Mouse (Mus musculus) gastrocnemius, postnatal 4 days (tissue): Measurements from ENCODE around the gene Bhlhe41. TPM values are rescaled to one million over a fixed set of nuclear protein-coding genes. Genes with fewer than 3 reads are reported as not detected.

Experiments
- DNase-seq, 2 experiments: peaks; one replicate each; pipeline ENCODE4 v3.0.0; 2021 to 2022; ENCODE audit warnings: low spot score in 2 of 2, mixed read lengths in 2 of 2
- total RNA-seq, 2 experiments: library from RNA; stranded (reverse); gene quantifications; 2 replicates each; pipeline ENCODE4 v1.2.3; 2021

Gene Bhlhe41
- total RNA-seq, 2 experiments from 2014 or later = 9.8 to 15.6 TPM

DNA sequence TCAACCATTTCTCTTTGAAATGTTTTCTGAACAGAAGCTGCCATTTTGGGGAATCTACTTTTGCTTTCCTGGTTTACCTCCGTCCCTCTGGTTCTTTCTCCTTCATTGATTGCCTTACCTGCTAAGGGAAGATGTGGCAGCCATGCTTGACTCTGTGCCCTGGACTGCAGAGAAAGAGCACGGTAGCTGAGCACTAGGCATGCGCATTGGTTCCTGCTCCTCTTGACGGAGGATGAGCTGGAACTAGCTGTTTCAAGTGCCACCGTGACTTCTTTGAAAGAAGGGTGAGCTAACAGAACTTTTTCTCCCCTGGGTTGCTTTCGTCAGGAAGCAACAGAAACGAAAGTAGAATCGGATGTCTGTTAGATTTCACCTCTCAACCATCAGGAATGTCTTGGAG lies 17.7 kb downstream of the Bhlhe41 start:
- no peak for DNase-seq

DNA sequence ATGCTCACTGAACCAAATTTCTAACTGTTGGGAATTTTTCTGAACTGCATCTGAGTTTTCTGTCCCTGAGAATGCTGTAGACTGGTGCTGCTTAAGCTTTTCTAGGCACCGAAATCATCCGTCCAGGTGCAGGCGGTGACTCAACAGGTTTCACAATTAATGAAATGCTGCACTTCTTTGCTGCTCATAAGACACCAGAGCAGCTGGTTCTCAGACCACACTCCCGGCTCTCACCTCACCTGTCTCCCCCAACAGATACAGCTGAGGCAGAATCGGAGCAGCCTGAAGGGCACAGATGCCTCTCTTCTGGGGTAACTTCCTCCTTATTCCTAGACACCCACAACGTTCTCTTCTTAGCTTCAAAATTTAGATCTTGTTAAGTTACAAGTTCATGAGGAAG lies 18.4 kb downstream of the Bhlhe41 start:
- no peak for DNase-seq

DNA sequence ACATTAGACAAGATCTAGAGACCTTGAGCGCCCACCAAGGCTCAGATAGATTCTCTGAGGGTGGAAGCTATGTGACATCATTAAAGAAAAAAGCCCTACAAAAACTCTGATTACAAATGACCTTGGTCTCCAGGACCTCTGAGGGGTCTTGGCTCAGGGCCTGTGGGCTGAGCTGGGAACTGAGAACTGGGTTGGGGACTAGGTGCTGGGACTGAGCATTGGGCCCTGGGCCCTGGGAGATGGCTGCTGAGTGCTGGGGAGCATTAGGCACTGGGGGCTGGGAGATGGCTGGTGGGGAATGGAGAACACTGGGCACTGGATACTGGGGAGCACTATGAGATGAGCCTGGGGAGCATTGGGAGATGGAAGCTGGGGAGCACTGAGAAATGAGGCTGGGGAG lies 19.3 kb downstream of the Bhlhe41 start:
- DNase-seq = no peak

DNA sequence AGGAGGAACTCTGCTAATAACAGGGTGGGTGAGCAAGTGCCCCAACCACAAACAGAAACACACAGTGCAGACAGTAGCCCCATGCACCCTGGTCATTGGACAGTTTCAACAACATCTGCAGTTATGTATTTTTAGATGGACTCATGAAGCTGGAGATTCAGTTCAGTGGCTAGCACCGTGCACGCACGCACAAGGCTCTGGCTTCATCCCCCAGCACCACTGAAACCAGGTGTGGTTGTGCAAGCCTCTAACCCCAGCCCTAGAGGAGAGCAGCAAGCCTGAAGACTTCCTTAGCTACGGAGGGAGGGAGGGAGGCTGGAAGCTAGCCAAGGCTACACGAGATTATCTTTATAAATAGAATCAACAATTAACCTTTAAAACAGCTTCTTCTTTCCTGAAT lies 19.7 kb downstream of the Bhlhe41 start:
- DNase-seq = no peak

DNA sequence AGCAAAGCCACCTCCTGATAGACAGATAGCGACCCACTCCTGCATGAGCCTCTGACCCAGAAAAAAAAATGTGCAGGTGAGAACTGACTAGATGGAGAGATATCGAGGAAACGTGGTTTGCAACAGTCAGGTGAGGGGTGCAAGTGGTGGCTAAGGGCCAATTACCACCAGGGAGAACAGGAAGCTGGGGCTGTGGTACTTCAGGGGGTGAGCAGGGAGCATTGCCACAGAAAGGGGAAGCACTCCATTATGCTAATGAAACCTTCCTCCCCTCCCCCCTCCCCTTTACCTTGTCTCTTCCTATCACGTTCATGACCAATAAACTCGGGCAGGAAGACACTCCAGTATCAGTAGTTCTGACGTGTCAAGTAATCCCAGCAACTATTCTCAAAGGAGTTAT lies 30.0 kb downstream of the Bhlhe41 start:
- DNase-seq = no peak

DNA sequence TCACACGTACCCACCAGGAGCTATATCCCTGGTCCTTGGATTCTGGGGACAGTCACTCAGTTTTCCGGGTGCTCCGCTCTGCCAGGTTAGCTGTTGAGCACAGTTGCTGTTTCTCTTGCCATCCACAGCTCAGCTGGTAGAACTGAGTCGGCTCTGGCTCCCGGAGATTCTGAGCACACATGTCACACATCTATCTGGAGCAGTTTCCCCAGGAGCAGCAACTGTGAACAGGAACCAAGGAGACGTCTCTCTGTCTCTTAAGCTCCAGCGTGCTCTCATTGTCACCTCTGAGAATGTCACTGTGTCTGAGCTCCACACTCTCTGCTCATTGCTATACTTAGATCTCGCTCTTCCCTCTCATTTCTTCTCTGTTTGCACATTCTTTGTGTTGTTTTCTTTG lies 32.4 kb downstream of the Bhlhe41 start:
- DNase-seq = no peak

DNA sequence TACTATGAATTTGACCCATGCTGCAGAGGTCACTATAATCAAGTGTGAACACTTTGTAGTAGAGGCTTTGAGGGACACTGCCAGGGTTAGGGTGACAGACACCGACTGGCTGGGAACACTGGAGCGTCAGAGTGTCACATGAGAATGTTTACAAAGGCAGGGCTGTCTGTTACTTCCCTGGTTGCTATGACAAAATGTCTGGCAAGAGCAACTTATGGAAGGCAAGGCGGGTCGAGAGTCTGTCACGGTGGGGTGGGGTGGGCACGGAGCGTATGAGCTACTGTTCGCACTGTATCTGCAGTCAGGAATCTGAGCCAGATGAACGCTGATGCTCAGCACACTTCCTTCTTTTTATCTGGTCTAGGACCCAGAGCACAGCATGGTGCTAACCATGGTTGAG lies 34.7 kb downstream of the Bhlhe41 start:
- DNase-seq = no peak

DNA sequence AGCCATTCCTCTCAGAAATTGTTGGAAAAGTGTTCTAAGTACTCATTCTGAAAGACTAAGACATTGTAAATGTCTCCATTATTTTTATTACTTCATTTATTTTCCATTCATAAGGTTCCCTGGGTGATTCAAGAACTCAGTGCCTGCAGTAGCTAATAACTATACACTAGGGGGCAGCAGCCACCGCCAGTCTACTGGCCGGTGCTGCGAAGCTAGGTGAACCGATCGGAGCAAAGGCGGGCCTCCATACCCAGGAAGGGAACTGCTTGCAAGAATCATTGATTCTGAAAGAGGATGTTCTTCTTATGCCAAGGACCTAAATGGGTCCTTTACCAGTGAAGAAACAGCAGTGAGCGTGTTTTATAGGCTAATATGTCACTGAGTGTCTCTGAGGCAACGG lies 35.2 kb downstream of the Bhlhe41 start:
- DNase-seq = peak; percentile 46 to 70

DNA sequence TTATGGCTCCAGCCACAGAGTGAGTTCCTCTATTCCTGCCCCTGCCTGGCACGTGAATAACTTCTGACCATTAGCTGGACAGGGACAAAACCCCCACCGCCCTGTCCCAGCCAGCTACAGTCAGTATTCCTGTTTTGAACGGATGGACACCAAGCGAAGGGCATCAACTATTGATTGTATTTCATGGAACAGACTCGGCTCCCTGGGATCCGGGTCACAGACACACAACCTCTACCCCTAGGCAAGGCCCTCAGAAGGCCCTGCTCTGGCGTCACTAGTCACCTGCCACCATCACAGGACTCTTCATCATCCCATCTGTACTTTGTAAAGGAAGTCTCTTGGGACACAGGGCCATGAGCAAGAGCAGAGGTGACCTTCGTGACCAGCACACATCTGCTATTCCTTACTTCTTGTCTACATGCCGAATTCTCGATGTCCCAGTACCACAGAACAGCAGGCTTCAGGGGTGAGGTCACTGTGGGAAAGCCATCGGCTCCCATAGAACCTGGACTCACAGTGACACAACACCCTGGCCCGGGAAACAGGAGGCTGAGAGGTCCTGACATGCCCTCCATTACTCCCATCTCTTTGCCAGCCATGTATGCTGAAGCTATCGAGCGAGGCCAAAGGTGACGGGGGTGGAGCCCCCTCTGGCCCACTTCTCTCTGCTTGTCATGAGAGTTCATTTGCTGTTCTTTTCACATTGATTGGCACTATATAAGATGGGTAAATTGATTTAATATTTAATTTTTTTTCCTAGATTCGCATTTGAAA lies 36.1 kb downstream of the Bhlhe41 start:
- DNase-seq = no peak

DNA sequence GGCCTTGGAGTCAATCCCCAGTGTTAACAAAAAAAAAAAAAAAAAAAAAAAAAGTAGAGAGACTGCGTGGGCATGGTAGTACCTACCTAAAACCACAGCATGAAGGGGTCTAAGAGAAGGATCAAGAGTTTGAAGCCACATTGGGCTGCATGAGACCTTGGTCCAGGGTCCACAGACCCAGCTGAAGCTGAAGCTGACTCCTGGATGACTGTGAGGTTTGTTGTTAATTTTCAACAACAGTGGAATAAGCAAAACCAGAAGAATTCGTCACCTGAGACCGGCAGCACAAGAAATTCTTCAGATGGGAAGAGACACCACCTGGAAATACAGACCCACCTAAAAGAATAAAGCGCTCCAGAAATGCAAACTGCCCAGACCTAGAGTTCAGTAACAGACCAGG lies 39.1 kb downstream of the Bhlhe41 start:
- DNase-seq = no peak

DNA sequence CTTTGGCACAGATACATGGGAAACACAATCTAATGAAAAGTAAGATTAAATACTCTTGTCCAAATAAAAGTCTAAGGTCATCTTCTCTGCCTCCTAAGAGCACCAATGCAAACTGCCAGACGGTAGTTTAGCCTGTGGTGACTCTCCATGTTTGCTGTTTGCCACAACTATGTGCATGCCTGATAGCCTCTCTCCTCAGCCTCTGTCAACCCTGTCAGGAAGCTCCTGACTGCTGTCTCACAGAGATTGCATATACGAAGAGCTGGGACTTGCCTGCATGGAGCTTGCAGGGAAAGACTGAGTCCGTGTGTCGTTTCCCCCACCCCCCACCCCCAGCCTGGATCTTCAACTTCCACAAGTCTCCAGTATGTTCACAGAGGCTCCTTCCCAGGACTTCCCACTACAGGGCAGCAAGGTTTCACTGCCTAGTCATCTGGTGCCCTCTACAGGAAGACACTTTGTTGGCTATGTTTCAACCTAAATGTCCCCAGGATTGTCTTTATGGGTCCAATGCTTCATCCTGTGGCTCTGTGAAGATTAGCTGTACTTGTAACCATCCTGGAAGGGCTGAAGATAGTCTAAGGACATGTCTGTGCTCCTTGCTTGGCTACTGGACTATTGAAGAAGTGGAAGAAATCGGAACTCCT lies 41.6 kb downstream of the Bhlhe41 start:
- DNase-seq = no peak

DNA sequence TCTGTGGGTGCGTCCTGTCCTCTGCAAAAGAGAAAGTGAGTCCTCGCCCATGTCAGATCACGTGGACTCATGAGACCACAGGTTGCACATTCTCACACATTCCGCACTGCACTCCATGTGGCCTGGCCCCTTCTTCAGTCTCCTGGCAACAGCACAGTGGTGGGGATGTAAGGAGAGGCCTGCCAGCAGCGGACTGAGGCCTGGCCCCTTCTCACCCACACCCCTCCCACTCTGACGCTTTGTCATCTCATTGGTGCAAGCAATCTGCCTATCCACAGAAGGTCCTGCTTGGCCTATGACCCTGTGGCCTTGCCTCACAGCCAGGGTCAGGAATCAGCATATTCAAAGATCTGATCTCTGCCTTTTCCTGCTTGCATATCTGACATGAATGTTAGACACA lies 42.3 kb downstream of the Bhlhe41 start:
- no peak for DNase-seq

DNA sequence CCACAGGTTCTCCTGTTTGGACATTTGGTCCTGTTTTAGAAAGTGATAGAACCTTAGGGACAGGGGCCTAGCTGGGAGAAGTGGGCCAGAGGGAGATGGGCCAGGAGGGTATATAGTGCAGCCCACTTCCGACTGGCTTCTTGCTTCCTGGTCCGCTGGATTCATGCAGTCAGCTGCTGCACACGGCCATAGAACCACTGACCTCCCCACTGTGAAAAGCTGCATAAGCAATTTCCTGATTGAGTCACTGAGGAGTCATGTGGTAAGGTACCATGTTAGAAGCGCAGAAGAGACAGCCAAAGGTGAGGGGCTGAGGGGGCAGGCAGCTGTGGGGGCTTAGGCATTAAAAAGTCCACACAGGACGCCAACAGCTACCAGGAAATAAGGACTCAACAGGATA lies 43.1 kb downstream of the Bhlhe41 start:
- no peak for DNase-seq

DNA sequence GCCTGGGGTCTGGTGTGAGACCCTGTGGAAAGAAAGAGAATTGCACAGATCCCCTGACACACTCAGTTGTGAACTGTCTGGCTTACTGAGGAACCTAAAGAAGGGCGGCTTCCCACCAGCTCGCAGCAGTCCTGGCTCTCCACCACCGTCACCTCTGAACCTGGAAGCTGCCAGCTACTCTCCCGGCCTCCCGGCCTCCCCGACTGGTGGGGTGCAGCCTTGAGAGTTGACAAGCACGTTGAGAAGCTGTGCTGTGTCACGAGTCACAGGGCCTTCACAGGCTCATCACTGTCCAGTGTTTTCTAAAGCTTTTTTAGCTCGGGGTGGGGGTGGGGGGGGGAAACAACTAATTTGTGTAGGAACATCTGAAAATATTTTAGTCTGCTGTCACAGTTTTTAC lies 46.2 kb downstream of the Bhlhe41 start:
- DNase-seq = no peak

DNA sequence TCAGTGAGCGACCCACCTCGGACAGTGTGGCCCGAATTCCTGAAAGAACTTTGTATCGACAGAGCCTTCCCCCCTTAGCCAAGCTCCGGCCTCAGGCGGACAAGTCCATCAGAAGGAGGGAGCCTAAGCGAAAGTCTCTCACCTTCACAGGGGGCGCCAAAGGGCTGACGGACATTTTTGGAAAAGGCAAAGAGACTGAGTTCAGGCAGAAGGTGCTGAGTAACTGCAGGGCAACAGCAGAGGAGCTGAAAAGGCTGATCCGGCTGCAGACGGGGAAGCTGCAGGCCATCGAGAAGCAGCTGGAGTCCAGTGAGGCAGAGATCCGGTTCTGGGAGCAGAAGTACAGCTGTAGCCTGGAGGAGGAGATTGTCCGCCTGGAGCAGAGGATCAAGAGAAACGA lies 50.2 kb downstream of the Bhlhe41 start:
- no peak for DNase-seq

DNA sequence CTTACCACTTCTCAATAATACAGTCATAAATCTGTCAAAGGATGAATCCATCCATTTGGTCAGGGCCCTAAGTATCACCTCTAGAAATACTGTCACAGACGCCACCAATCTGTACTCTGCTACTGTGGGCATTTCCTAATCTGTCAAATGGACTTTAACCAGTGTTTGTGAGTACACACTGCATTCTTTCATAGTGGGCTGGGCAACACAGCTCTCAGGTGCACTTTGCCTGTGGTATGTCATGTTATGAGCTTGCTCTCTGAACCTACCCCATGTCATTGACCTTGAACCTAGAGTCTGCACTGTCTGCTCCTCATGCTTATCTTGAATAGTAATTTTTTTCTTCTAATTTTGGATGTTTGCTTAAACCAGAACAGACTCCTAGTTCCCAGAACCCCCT lies 54.2 kb downstream of the Bhlhe41 start:
- DNase-seq = no peak

DNA sequence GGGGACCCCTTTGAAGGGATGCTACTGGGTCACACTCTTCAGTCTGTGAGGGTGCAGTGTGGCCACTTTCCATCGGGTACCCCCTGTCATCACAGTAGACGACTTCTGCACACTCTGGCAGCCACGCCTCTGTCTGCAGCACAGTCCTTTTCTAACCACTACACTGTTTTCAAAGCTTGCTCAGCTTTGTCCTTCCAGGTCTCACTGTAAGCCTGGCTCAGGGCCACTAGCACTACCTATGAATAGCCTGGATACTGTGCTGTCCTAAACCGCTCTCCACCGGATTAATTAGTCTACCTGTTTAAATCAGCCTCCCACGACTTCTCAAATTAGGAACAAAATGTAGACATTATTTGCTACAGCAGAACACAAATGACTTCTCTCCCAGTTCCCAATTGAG lies 55.3 kb downstream of the Bhlhe41 start:
- DNase-seq = no peak

DNA sequence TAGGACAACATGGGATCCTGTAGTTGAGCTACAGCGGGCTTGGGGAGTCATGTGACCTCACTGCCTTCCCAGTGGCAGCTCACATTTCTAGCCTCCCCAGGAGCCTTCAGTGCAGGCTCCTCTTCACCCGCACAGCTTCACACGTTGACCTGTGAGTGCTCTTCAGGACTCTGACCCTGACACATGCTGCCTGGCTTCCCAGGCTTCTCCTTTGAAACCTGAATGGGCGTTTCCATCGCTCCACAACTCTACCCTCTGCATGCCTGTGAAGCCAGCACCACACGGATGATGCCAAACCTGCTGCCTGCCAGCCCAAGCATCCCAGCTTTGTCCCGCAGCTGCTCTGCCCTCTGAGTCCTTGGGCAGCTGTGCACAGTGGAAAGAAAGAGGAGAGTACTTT lies 55.8 kb downstream of the Bhlhe41 start:
- DNase-seq = no peak

Other genes starting within 250 kb of the Bhlhe41 start
- gene Tuba3b, start 249.8 kb downstream of the Bhlhe41 start, total RNA-seq = not detected
- gene Rassf8, start 118.8 kb downstream of the Bhlhe41 start, total RNA-seq = 10 to 100 TPM; 55.0 to 55.6 TPM
- 100 to 1,000 TPM in 1 of 2 experiments, 10 to 100 TPM in 1; 97.9 to 113 TPM for gene Sspn, start 66.1 kb upstream of the Bhlhe41 start, total RNA-seq